Mouse (Mus musculus) urinary bladder, adult 2 months (tissue): Measurements from ENCODE around the gene Gdf11. TPM values are rescaled to one million over a fixed set of nuclear protein-coding genes. Genes with fewer than 3 reads are reported as not detected.
A peak's percentile ranks its signal among the peaks of the same experiment; 100 is the strongest.

ENCODE experiments used
- DNase-seq: peaks from one replicate; pipeline ENCODE4 v3.0.0; 2022; ENCODE audit warnings: low spot score
- polyA plus RNA-seq: library from polyadenylated mRNA; depleted of rRNA; stranded (reverse); fragments of >200 nt; gene quantifications from 2 replicates; pipeline ENCODE4 v1.2.3, GENCODE M21; 2012; rRNA removed

The Gdf11 gene
- 1.7 and 2.3 TPM in 2 replicates for polyA plus RNA-seq

DNA sequence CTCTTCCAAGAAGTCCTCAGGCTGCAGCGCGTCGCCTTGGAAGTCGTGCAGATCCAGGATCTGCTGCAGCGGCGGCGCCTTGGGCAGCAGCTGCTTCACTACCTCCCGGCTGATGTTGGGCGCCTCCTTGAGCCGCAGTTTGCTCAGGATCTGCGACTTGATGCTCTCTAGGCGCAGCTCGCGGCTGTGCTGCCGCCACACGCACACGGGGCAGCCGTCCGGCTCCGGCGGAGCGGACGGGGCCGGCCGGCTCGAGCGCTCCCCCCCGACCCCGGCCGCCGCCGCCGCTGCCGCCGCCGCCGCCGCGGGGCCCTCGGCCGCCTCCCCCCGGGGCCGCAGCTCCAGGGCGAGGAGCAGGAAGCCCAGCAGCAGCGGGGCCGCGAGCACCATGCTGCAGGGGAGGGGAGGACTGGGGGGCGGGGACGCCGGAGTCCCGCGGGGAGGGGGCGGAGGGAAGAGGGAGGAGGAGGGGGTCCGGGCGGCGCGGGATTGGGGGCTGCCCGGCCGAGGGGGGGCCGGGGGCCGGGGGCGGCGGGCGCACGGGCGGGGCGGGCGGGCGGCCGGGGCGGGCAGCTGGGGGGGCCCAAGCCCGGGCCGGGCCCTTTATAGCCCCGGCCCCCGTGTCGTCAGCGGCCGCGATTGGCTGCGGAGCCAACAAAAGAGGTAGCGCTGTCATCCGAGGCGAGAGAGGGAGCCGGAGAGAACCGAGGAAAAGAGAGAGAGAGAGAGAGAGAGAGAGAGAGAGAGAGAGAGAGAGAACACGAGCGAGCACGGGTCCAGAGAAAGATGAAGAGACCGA, at the start of gene Gdf11:
TSS of gene Gdf11 (minus strand) at position 423 of the 799 bp plus-strand sequence.
- no peak for DNase-seq

- DNase-seq: no peak
Observed at GRCm38 (mm10) chr10:128940475-128941061, 49.0 kb upstream of the Gdf11 start.

GRCm38 (mm10) chr10:128938974-128939373, 47.5 kb upstream of the Gdf11 start:
- no peak for DNase-seq

DNA sequence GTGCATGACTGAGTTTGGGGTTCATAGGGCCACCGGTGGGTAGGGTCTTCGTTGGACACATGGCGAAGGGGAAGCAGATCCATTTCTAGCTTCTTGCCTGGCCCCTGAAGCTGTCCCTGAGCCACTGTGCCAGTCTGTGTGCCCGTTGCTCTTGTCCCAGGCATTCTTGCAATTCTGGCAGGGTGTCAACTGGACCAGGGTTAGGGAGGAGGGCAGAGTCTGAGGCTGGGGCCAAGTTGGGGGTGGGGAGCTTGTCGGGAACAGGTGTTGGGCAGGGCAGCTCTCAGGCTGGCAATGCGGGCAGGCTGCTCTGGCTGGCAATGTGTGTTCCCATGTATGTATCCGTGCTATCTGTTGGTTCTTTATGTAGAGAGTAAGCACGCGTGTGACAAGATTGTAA, 46.9 kb upstream of the Gdf11 start:
- no peak for DNase-seq

DNA sequence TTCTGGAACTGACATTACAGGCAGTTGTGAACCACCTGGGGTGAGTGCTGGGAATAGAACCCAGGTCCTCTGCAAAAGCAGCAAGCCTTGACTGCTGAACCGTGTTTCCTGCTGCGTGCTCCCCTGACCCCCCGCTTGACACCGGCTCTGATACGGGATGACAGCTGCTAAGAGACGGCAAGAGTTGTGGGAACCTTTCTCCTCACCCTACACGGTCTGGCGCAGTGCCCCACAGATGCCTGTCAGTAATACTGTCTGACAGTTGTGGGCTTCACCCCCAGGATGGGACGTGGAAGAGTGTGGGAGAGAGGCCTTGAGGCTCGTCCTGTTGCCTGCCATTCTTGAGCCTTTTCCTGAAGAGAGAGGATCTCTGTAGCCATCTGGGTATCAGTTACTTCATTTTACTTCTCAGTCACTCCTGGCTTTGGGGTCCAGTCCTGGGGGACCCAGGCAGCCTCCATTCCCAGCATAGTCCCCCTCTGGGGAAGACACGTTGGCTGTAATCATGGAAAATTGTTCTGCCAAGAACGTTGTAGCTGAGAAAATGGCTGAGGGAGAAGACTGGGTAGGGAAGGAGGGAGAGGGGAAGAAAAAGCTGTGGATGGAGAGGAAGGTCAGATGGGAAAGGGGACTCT, 46.4 kb upstream of the Gdf11 start:
- no peak for DNase-seq

GRCm38 (mm10) chr10:128935826-128936440, 44.4 kb upstream of the Gdf11 start:
- no peak for DNase-seq

DNA sequence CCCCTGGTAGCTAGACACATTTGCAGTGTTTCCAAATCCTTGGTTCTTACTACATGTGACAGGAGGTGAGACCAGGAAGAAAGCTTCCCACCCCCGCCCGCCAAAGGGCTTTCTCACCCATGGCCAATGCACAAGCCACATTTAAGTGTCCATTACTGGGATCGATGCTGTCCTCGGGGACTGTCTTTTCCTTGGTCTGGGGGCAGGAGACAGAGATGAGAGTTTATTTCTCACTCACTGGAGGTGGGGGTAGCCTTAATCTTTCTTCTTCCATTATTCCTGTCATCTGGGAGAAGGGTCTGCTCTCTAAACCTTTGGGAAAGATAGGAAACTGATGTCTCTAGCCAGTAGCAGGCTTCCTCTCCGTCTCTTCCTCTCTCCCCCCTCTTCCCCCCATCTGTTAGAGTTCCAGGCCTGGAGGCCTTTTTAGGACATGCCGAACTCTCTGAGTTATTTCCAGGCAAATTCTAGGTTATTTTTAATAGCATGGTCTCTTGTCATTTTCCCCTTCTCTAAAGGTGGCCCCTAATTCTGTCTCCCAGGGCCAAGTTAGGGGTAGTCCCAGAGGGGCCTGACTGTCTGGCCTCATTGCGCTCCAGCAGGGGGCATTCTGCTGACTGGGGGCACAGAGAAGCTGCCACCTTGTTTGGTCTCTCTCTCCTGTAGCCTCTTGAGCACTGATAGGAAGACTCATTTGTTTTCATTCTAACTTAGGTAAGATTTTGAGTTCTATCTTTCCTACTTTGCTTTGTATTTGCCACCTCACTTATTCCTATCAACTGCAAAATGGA, 43.7 kb upstream of the Gdf11 start:
- no peak for DNase-seq

GRCm38 (mm10) chr10:128933976-128934721, 42.6 kb upstream of the Gdf11 start:
- DNase-seq: no peak

GRCm38 (mm10) chr10:128933574-128933973, 42.1 kb upstream of the Gdf11 start, which contains the start of gene Itga7:
TSS of gene Itga7 (plus strand) at chr10:128933818.
- DNase-seq: peak; percentile 34

- no peak for DNase-seq
Observed at GRCm38 (mm10) chr10:128931441-128931840, 39.9 kb upstream of the Gdf11 start.

DNA sequence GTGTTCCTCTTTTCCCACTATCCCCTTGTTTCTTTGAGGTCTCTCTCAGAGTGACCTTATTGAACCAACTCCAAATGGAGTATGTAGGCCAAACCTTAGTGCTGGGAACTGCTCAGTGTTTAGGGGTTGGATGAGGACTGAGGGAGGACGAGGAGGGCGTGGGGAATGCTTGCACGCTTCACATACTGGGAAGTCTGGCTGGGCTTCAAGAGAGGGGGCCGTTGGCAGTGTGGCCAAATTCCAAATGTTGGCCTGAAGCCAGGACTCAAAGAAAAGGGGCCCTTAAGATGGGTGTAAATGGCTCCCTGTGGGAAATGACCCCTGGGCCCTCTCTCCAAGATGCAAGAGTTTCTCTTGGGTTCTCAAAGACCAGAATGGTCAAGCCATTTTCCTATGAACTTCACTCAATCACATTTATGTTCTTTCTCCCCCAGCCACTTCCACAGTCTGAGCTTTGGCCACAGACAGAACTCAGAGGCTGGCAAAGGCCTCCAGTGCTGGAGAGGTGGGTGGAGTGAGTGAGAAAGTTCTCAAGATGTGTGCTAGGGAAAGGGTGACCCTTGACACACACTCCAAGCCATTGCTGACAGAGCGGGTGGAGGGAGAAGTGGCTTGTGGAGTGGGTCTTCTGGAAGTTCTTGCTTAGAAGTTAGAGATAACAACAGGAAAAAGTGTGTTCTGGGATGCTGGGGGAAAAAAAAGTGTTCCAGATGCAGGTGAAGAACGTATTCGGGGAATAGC, 38.3 kb upstream of the Gdf11 start:
- no peak for DNase-seq

DNA sequence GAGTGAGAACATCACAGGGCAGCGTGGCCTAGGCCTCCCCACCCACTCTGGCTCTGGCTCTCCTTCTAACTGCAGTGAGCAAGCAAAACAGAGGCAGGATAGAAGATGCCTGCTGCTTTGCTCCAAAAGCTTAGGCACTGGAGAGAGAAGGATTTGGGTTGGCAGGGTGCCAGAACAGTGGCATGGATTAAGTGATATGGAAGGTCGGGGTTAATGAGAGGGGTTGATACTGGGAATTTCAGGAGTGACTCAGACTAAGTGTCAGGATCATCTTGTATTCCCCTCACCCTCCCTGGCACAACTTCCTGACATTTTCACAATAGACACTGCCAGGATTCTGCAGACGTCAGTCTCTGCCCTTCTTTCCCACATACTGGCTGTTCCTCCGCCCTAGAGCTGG, 36.8 kb upstream of the Gdf11 start:
- DNase-seq: no peak

- no peak for DNase-seq
Observed at GRCm38 (mm10) chr10:128923935-128924334, 32.4 kb upstream of the Gdf11 start, which contains the start of gene Bloc1s1. TSS of gene Bloc1s1 (minus strand) at chr10:128924035.

GRCm38 (mm10) chr10:128923013-128923691, 31.6 kb upstream of the Gdf11 start:
- DNase-seq: peak; percentile 92

GRCm38 (mm10) chr10:128922822-128923012, 31.2 kb upstream of the Gdf11 start, which contains the start of gene Rdh5:
TSS of gene Rdh5 (minus strand) at chr10:128922888.
- DNase-seq: no peak

GRCm38 (mm10) chr10:128921883-128922821, 30.6 kb upstream of the Gdf11 start:
- DNase-seq: no peak

DNA sequence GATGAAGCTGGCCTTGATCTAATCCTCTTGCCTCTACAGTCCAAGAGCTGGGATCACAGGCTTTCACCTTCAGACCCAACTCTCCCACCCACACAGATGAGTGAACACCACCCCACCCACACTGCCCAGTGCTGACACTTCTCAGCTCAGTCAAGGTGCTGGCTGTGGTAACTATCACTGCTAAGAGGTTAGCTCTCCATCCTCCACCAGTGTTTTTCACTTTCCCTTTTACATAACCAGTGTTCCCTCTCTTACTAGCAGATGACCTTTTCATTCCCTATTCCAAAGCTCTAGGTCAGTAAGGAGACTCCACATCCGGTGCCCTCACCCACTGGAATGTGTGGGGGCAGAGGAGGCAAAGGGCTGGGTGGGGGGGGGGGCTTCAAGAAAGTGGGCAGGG, 29.7 kb upstream of the Gdf11 start:
- DNase-seq: no peak

DNA sequence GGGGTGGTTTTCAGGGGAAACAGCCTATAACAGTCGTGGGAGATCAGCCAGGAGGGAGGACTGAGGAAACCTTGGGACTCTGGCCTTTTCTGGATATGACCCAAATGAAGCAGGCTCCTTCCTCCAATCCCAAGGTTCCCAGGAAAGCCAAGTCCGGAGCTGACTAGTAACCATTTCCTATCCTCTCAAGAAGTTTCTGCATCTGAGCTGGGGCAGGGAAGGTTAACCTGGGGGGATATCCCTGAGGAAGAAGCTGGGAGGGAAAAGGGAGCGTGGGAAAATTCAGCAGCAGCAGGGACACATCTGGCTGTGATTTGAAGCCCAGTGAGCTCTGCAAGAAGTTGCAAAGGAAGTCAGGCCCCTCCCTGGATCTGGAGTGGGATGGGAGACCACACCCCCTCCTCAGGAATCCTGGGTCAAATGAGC, 29.2 kb upstream of the Gdf11 start:
- DNase-seq: no peak

DNA sequence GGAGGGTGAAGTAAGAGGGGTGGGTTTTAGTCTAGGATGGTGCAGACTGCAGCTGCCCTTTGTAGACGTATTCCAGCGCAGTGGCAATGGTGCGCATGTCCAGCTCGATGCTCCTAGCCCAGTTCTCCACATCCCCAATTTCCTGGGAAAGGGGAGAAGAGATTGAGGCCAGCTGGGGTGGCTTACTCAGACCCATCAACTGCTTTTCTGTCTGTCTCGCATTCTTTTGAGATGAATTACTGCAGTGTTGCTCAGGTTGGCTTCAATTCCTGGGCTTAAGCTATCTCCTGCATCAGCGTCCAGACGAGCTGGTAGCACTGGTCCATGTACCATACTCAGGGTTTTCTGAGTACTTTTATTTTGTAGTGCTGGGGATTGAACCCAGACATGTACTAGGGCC, 28.4 kb upstream of the Gdf11 start:
- no peak for DNase-seq
